Mouse (Mus musculus): ENCODE measurements around the gene Gxylt1. TPM values are rescaled to one million over a fixed set of nuclear protein-coding genes. Genes with fewer than 3 reads are reported as not detected.

Gene Gxylt1
- 72.9 TPM for polyA plus RNA-seq (2014; fragmentation: Illumina TruSeq; extraction: RNeasy Lipid Tissue Mini Kit (QIAGEN cat#74804); ENCODE audit: low read depth, low replicate concordance)

DNA sequence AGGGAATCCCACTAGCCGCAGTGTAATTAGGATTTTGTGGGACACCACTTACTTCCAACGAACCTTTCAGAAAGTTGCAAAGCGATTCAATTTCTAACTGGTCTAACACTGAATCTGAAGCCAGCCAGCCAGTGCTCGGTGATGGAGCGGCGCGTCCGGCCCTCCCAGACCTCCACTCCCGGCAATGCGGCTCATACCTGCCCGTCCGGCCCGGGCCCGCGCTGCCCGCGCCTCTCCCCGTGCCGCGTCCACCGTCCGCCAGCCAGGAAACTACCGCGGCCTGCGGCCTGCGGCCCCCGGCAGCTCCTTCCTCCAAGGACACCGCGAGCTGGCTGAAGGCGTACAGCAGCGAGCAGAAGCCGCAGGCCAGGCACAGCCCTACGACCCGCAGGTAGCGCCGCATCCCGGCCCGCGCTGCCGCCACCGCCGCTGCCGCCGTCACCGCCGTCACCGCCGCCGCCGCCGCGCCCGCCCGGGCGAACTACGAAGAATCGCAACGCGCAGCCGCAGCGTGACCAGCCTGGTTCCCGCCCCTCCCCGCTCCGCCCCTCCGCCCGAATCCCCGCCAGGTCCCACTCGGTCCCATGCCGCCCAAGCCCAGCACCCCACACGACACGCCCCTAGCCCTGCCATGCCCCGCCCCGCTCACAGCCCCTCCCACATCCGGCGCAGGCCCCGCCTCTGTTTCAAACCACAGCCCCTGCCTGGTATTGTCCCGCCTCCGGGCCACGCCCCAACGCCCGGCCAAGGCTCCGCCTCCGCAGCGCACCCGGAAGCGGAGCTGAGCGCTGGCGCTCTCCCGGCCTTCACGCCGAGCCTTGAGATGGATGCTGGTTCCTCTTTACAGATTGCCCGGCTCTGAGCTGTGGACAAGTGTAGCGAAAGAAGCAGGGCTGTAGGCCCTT, at the start of gene Gxylt1:
Gxylt1 (minus strand) TSS at position 501 of the 905 bp plus-strand sequence.

Other genes starting within 250 kb of the Gxylt1 start
- gene Yaf2, start 61.8 kb upstream of the Gxylt1 start, polyA plus RNA-seq (2014; fragmentation: Illumina TruSeq; extraction: RNeasy Lipid Tissue Mini Kit (QIAGEN cat#74804); ENCODE audit: low read depth, low replicate concordance): 148 TPM
- 360 TPM for gene Zcrb1, start 123.2 kb upstream of the Gxylt1 start, polyA plus RNA-seq (2014; fragmentation: Illumina TruSeq; extraction: RNeasy Lipid Tissue Mini Kit (QIAGEN cat#74804); ENCODE audit: low read depth, low replicate concordance)
- 67.0 TPM for gene Pphln1, start 123.2 kb upstream of the Gxylt1 start, polyA plus RNA-seq (2014; fragmentation: Illumina TruSeq; extraction: RNeasy Lipid Tissue Mini Kit (QIAGEN cat#74804); ENCODE audit: low read depth, low replicate concordance)